Mouse (Mus musculus): ENCODE data around the gene Adprhl1. TPM values are rescaled to one million over a fixed set of nuclear protein-coding genes. Genes with fewer than 3 reads are reported as not detected.
A peak's percentile ranks its signal among the peaks of the same experiment; 100 is the strongest.

Gene Adprhl1
- polyA plus RNA-seq, 1 experiment from 2014 or later: 4.4 TPM

- no peak for ATAC-seq (ENCODE audit: insufficient number of reproducible peaks, low FRiP score, low TSS enrichment, low read depth)
Measured at GRCm38 (mm10) chr8:13267566-13267965, 13.6 kb upstream of the Adprhl1 start.

DNA sequence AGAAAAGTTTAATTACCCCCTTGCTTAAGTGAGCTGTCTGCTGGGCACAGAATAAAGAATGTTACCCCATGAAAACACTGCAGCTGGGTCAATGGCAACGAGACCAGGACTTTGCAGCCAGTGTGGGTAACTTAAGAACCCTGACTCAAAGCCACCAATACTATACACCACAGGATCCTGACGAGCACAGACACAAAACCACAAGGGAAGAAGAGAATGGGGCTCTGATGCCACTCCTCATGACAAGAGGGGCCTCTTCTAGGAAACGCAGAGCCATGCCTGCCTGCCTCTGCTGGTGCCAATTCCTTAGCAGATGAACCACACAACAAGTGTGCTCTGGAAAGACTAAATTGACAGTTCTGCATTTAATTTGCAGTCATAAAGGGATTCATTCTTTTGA is 9.4 kb upstream of the Adprhl1 start:
- H3K9ac ChIP-seq: no peak overlapping the region
- H3K9me3 ChIP-seq (replicated peaks): no peaks in the 10 kb centered on the region
- H3K36me3 ChIP-seq: peaks cover 36% of the 10 kb centered on the region
- 0 out of 2 replicates have a peak overlapping the region, but pooled peaks have one; percentile 22 for H3K27ac ChIP-seq (replicated peaks)
- no peaks in the 10 kb centered on the region for H3K27me3 ChIP-seq
- no peak for ATAC-seq (ENCODE audit: insufficient number of reproducible peaks, low FRiP score, low TSS enrichment, low read depth)
- no peaks in the 10 kb centered on the region for H3K4me1 ChIP-seq
- H3K4me2 ChIP-seq (replicated peaks): no peak overlapping the region
- WGBS: 42% methylated on average over 3 of the region's 3 CpGs
- H3K4me3 ChIP-seq (replicated peaks): no peak overlapping the region

More at GRCm38 (mm10) chr8:13267566-13267965, 13.6 kb upstream of the Adprhl1 start:
- Histone ChIP-seq H3K4me3 (replicated peaks) (no peak overlapping the region), H3K9ac (no peak overlapping the region), H3K4me1 (no peaks in the 10 kb centered on the region), H3K27me3 (no peaks in the 10 kb centered on the region), H3K9me3 (replicated peaks) (no peaks in the 10 kb centered on the region), H3K27ac (replicated peaks) (no peak overlapping the region), H3K4me2 (replicated peaks) (no peak overlapping the region), H3K36me3 (peaks cover 43% of the 10 kb centered on the region)
- WGBS: 65% methylated on average over 2 of the region's 2 CpGs

DNA sequence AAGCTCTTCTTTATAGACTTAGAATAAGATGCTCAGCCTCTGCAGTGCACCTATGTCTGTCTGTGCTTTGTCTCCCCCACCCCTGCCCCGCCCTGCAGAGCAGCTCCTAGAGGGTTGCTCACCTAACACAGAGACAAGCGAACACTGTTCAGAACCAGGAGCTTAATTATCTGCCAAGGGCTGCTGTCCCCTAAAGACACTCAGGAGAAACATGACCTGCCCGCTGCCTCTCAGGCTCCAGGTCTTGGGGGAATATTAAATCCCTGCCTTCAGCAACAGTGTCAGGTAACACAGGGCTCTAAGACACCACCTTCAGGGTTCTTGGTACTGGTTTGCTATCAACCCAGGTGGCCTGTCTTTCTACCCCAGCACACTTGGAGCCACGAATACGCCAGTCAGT is 549 bp downstream of the Adprhl1 start:
- H3K9me3 ChIP-seq (replicated peaks): no peaks in the 10 kb centered on the region
- WGBS: 53% methylated on average over 5 of the region's 5 CpGs
- 0 out of 2 replicates have a peak, but pooled peaks have one; percentile 8 for ATAC-seq (ENCODE audit: insufficient number of reproducible peaks, low FRiP score, low TSS enrichment, low read depth)

DNA sequence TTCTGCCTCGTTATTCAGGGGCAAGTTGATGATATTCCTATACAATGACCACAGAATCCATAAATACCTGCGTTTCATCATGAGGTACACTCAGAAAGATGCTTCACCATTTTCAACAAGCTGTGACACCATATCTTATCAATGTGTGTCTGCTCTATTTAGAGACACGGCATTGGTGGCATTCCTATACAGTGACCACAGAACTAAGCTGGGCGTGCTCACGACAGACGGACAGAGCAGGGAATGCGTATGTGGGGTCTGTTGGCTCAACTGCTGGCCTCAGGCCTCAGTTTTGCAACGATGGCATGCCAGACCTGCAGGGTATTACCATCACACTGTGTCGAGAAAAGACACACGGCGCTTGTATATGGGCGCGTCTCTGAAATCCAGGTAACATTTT is 1.1 kb downstream of the Adprhl1 start:
- no peak for ATAC-seq (ENCODE audit: insufficient number of reproducible peaks, low FRiP score, low TSS enrichment, low read depth)
- 82% methylated on average over 13 of the region's 13 CpGs for WGBS
- H3K36me3 ChIP-seq: peaks cover 20% of the 10 kb centered on the region
- peaks cover 4% of the 10 kb centered on the region; the same call in 1 of the 2 replicates for H3K4me1 ChIP-seq
- H3K27me3 ChIP-seq: no peaks in the 10 kb centered on the region
- H3K9me3 ChIP-seq (replicated peaks): no peaks in the 10 kb centered on the region
- no peak overlapping the region for H3K27ac ChIP-seq (replicated peaks)
- H3K4me2 ChIP-seq (replicated peaks): no peak overlapping the region
- no peak overlapping the region for H3K4me3 ChIP-seq (replicated peaks)
- no peak overlapping the region for H3K9ac ChIP-seq

More for the DNA sequence above, 549 bp downstream of the Adprhl1 start:
- no peak overlapping the region for H3K27ac ChIP-seq (replicated peaks)
- no peak overlapping the region for H3K4me2 ChIP-seq (replicated peaks)
- no peak overlapping the region for H3K9ac ChIP-seq
- H3K36me3 ChIP-seq: peaks cover 26% of the 10 kb centered on the region
- no peaks in the 10 kb centered on the region for H3K27me3 ChIP-seq
- no peak overlapping the region for H3K4me3 ChIP-seq (replicated peaks)
- peaks cover 4% of the 10 kb centered on the region; the same call in 1 of the 2 replicates for H3K4me1 ChIP-seq

- WGBS: 83% methylated on average over 11 of the region's 11 CpGs
Measured at GRCm38 (mm10) chr8:13244343-13244880, 9.6 kb downstream of the Adprhl1 start.

GRCm38 (mm10) chr8:13242985-13243870 is 10.7 kb downstream of the Adprhl1 start:
- Histone ChIP-seq H3K27me3 (no peaks in the 10 kb centered on the region), H3K36me3 (no peaks in the 10 kb centered on the region), H3K4me2 (replicated peaks) (no peak overlapping the region), H3K4me3 (replicated peaks) (no peak overlapping the region), H3K9me3 (replicated peaks) (no peaks in the 10 kb centered on the region), H3K9ac (no peak overlapping the region), H3K4me1 (no peaks in the 10 kb centered on the region), H3K27ac (replicated peaks) (no peak overlapping the region)
- 73% methylated on average over 10 of the region's 10 CpGs for WGBS
- no peak for ATAC-seq (ENCODE audit: insufficient number of reproducible peaks, low FRiP score, low TSS enrichment, low read depth)

More at GRCm38 (mm10) chr8:13244343-13244880, 9.6 kb downstream of the Adprhl1 start:
- Histone ChIP-seq H3K27ac (replicated peaks) (no peak overlapping the region), H3K36me3 (no peaks in the 10 kb centered on the region), H3K27me3 (no peaks in the 10 kb centered on the region), H3K9me3 (replicated peaks) (no peaks in the 10 kb centered on the region), H3K9ac (no peak overlapping the region), H3K4me2 (replicated peaks) (no peak overlapping the region), H3K4me1 (no peaks in the 10 kb centered on the region), H3K4me3 (replicated peaks) (no peak overlapping the region)
- ATAC-seq (ENCODE audit: insufficient number of reproducible peaks, low FRiP score, low TSS enrichment, low read depth): no peak

- Histone ChIP-seq H3K9me3 (replicated peaks) (no peaks in the 10 kb centered on the region), H3K27ac (replicated peaks) (no peak overlapping the region), H3K9ac (no peak overlapping the region), H3K4me2 (replicated peaks) (no peak overlapping the region), H3K4me1 (no peaks in the 10 kb centered on the region), H3K36me3 (no peaks in the 10 kb centered on the region), H3K27me3 (no peaks in the 10 kb centered on the region), H3K4me3 (replicated peaks) (no peak overlapping the region)
- no peak for ATAC-seq (ENCODE audit: insufficient number of reproducible peaks, low FRiP score, low TSS enrichment, low read depth)
- 73% methylated on average over 7 of the region's 7 CpGs for WGBS
Measured at GRCm38 (mm10) chr8:13240691-13241090, 13.3 kb downstream of the Adprhl1 start.

GRCm38 (mm10) chr8:13240055-13240454 is 13.9 kb downstream of the Adprhl1 start:
- H3K9me3 ChIP-seq (replicated peaks): no peaks in the 10 kb centered on the region
- no peak overlapping the region for H3K27ac ChIP-seq (replicated peaks)
- no peak overlapping the region for H3K4me2 ChIP-seq (replicated peaks)
- H3K9ac ChIP-seq: no peak overlapping the region
- no peaks in the 10 kb centered on the region; the same call in 1 of the 2 replicates for H3K27me3 ChIP-seq
- ATAC-seq (ENCODE audit: insufficient number of reproducible peaks, low FRiP score, low TSS enrichment, low read depth): no peak
- no peak overlapping the region for H3K4me3 ChIP-seq (replicated peaks)
- H3K4me1 ChIP-seq: no peaks in the 10 kb centered on the region
- 92% methylated on average over 9 of the region's 9 CpGs for WGBS
- no peaks in the 10 kb centered on the region for H3K36me3 ChIP-seq

DNA sequence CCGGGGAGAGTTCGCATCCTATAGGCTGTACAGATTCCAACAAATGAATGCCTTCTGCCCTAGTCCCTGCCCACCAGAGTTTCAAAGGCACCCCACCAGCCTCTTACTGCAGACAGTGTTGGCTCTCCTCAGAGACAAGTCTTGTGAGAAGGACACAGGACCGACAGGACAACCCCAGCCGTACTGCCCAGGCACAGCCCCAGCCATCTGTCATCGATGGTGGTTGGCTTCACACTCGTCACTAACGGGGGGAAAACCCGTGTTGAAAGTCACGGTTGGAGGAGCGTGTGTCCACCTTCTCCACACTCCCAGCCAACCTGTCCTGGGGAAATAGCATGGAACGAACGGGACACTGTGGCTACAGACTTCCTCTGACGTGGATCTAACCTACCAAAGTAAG is 19.2 kb downstream of the Adprhl1 start:
- Histone ChIP-seq H3K4me3 (replicated peaks) (no peak overlapping the region), H3K9ac (no peak overlapping the region), H3K27ac (replicated peaks) (no peak overlapping the region), H3K27me3 (no peaks in the 10 kb centered on the region; the same call in 1 of the 2 replicates), H3K9me3 (replicated peaks) (no peaks in the 10 kb centered on the region), H3K4me1 (no peaks in the 10 kb centered on the region), H3K36me3 (no peaks in the 10 kb centered on the region), H3K4me2 (replicated peaks) (no peak overlapping the region)
- no peak for ATAC-seq (ENCODE audit: insufficient number of reproducible peaks, low FRiP score, low TSS enrichment, low read depth)
- 87% methylated on average over 13 of the region's 13 CpGs for WGBS

DNA sequence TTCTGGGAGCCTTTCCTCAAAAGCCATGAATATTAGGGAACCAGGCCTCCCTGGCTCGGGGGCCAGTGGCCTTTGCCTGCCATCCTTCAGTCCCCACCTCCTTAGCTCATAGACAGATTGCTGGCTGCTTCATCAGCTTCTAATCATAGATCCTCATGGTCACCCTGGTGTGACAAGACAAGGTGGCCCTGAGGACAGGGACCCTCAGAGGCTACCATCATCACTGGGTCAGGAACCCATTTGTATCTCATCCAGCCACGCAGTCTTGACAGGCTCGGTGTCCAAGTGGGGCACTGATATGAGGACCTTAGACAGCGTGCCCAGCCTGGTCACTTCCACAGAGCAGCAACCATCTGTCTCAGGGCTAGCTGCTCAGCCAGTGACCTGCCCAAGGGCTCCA is 23.5 kb downstream of the Adprhl1 start:
- no peaks in the 10 kb centered on the region for H3K36me3 ChIP-seq
- no peak overlapping the region for H3K4me3 ChIP-seq (replicated peaks)
- H3K4me2 ChIP-seq (replicated peaks): no peak overlapping the region
- WGBS: 90% methylated on average over 4 of the region's 4 CpGs
- H3K27me3 ChIP-seq: no peaks in the 10 kb centered on the region; the same call in 1 of the 2 replicates
- no peak overlapping the region for H3K27ac ChIP-seq (replicated peaks)
- H3K9me3 ChIP-seq (replicated peaks): no peaks in the 10 kb centered on the region
- ATAC-seq (ENCODE audit: insufficient number of reproducible peaks, low FRiP score, low TSS enrichment, low read depth): no peak
- H3K4me1 ChIP-seq: 0 out of 2 replicates have a peak, but pooled peaks cover 7% of the 10 kb centered on the region
- no peak overlapping the region for H3K9ac ChIP-seq

DNA sequence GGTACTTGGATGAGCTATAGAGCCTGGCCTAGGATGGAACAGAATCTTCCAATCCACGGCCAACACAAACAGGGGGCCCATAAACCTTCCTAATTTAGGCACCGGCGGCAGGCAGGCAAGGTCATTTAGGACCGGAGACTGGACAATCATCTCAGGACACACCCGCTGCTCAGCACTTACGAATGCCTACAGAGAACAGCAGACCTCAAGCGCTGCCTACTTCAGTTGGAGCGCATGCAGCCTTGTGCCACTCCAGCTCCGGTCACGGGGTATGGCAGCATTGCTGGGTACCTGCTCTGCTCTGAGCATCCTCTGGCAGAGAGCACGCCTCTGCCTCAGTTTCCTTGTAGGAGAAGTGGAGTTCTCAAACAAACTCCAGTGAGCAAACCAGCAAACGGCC is 24.2 kb downstream of the Adprhl1 start:
- no peak for ATAC-seq (ENCODE audit: insufficient number of reproducible peaks, low FRiP score, low TSS enrichment, low read depth)
- Histone ChIP-seq H3K4me1 (0 out of 2 replicates have a peak, but pooled peaks cover 7% of the 10 kb centered on the region), H3K27ac (replicated peaks) (no peak overlapping the region), H3K36me3 (no peaks in the 10 kb centered on the region), H3K27me3 (peaks cover 3% of the 10 kb centered on the region; the same call in 1 of the 2 replicates), H3K9me3 (replicated peaks) (no peaks in the 10 kb centered on the region), H3K4me2 (replicated peaks) (no peak overlapping the region), H3K4me3 (replicated peaks) (no peak overlapping the region), H3K9ac (no peak overlapping the region)
- 88% methylated on average over 12 of the region's 12 CpGs for WGBS
